Mouse (Mus musculus) CH12.LX (cell line): ENCODE data around the gene Ep400. TPM values are rescaled to one million over a fixed set of nuclear protein-coding genes. Genes with fewer than 3 reads are reported as not detected.

Source experiments
- DNase-seq: peaks from one replicate; pipeline ENCODE4 v3.0.0-alpha.2; 2013; ENCODE audit errors: extremely low read depth
- H3K27ac ChIP-seq: 2 replicates; pipeline ENCODE4 v1.5.1; 2012; ENCODE audit warnings: low read depth, mild to moderate bottlenecking, control low read depth, moderate library complexity; ENCODE audit not compliant: insufficient read depth
- H3K27me3 ChIP-seq: replicated peaks from 2 replicates; pipeline ENCODE3; 2012; ENCODE audit warnings: inconsistent platforms
- H3K36me3 ChIP-seq, 2 experiments: replicated peaks in 1 of 2; 2 replicates each; pipeline versions ENCODE3 to v1.6.1; 2012; ENCODE audit warnings: inconsistent platforms in 1 of 2, low read length in 1 of 2, mild to moderate bottlenecking in 1 of 2, mixed read lengths in 1 of 2, moderate library complexity in 1 of 2; ENCODE audit not compliant: control insufficient read depth in 1 of 2, insufficient read depth in 1 of 2
- H3K4me1 ChIP-seq, 2 experiments: 2 replicates each; pipeline ENCODE4 v1.6.1; 2012; ENCODE audit warnings: inconsistent platforms in 1 of 2, moderate library complexity in 1 of 2; ENCODE audit not compliant: insufficient read depth in 2 of 2, control insufficient read depth in 1 of 2
- H3K4me2 ChIP-seq: 2 replicates; pipeline ENCODE4 v1.6.1; 2012; ENCODE audit warnings: low read depth, mild to moderate bottlenecking, control low read depth; ENCODE audit not compliant: poor library complexity, insufficient read depth, severe bottlenecking
- H3K4me3 ChIP-seq, 3 experiments: fragments of 150-350 bp in 1 of 3; sonication (generic) in 1 of 3; replicated peaks in 1 of 3; 2 replicates each; pipeline versions ENCODE3 to v1.5.1; 2011 to 2012; ENCODE audit warnings: low read depth in 2 of 3, low read length in 2 of 3, mild to moderate bottlenecking in 2 of 3, moderate library complexity in 2 of 3, control low read depth in 1 of 3, improper control_type of control experiment in 1 of 3, inconsistent platforms in 1 of 3, mixed read lengths in 1 of 3; ENCODE audit not compliant: poor library complexity in 1 of 3
- H3K79me2 ChIP-seq: replicated peaks from 2 replicates; pipeline ENCODE4 v1.6.1; 2012; ENCODE audit warnings: mild to moderate bottlenecking, moderate library complexity; ENCODE audit not compliant: control insufficient read depth, poor library complexity, insufficient read depth, severe bottlenecking; ENCODE audit errors: extremely low read depth
- H3K9ac ChIP-seq: 2 replicates; pipeline ENCODE4 v1.6.1; 2012; ENCODE audit warnings: low read depth, mild to moderate bottlenecking, control low read depth, moderate library complexity; ENCODE audit not compliant: insufficient read depth
- H3K9me3 ChIP-seq: replicated peaks from 2 replicates; pipeline ENCODE3; 2012; ENCODE audit warnings: low read length, inconsistent platforms, mixed read lengths
- CHD1 ChIP-seq: IDR thresholded peaks from 2 replicates; pipeline ENCODE4 v1.6.1; 2012; ENCODE audit warnings: low read depth, low read length, improper control_type of control experiment, inconsistent platforms
- E2F4 ChIP-seq: IDR thresholded peaks from 2 replicates; pipeline ENCODE4 v1.6.1; 2011; ENCODE audit warnings: low read depth, low read length, improper control_type of control experiment; ENCODE audit not compliant: insufficient replicate concordance
- MAX ChIP-seq: IDR thresholded peaks from 2 replicates; pipeline ENCODE4 v1.6.1; 2011; ENCODE audit warnings: low read length, improper control_type of control experiment
- MEF2A ChIP-seq: IDR thresholded peaks from 2 replicates; pipeline ENCODE4 v1.6.1; 2014; ENCODE audit warnings: low read depth, mild to moderate bottlenecking, inconsistent platforms, low read length, improper control_type of control experiment, borderline replicate concordance
- NRF1 ChIP-seq: IDR thresholded peaks from 2 replicates; pipeline ENCODE4 v1.6.1; 2014; ENCODE audit warnings: low read depth, mild to moderate bottlenecking, inconsistent platforms, low read length, improper control_type of control experiment, moderate library complexity
- PAX5 ChIP-seq: IDR thresholded peaks from 2 replicates; pipeline ENCODE4 v1.6.1; 2012; ENCODE audit warnings: low read length, inconsistent platforms, mixed read lengths
- RAD21 ChIP-seq: IDR thresholded peaks from 2 replicates; pipeline ENCODE4 v1.6.1; 2011; ENCODE audit warnings: low read depth, mild to moderate bottlenecking, low read length, improper control_type of control experiment, moderate library complexity
- RCOR1 ChIP-seq: conservative IDR thresholded peaks from 2 replicates; pipeline ENCODE4 v1.6.1; 2012; ENCODE audit warnings: low read depth, mild to moderate bottlenecking, inconsistent platforms, low read length, improper control_type of control experiment
- TBP ChIP-seq: conservative IDR thresholded peaks from 2 replicates; pipeline ENCODE4 v1.6.1; 2011; ENCODE audit warnings: low read depth, low read length, improper control_type of control experiment
- UBTF ChIP-seq: IDR thresholded peaks from 2 replicates; pipeline ENCODE4 v1.6.1; 2012; ENCODE audit warnings: low read depth, mild to moderate bottlenecking, inconsistent platforms, low read length, improper control_type of control experiment, moderate library complexity
- USF1 ChIP-seq: IDR thresholded peaks from 2 replicates; pipeline ENCODE4 v1.6.1; 2014; ENCODE audit warnings: low read depth, mild to moderate bottlenecking, inconsistent platforms, low read length, improper control_type of control experiment
- ZKSCAN1 ChIP-seq: IDR thresholded peaks from 2 replicates; pipeline ENCODE4 v1.6.1; 2012; ENCODE audit warnings: low read depth, inconsistent platforms, low read length, improper control_type of control experiment, borderline replicate concordance
- ZMIZ1 ChIP-seq: IDR thresholded peaks from 2 replicates; pipeline ENCODE4 v1.6.1; 2012; ENCODE audit warnings: low read depth, mild to moderate bottlenecking, inconsistent platforms, low read length, improper control_type of control experiment
- ZNF384 ChIP-seq: IDR thresholded peaks from 2 replicates; pipeline ENCODE4 v1.6.1; 2012; ENCODE audit warnings: low read depth, low read length, improper control_type of control experiment, inconsistent platforms
- dilution Hi-C: fragments of 300-500 bp; cut with MboI; formaldehyde crosslinking; loops from 2 replicates; pipeline ENCODE4 v1.14.3; 2020; ENCODE audit warnings: low sequenced_read_pairs; ENCODE audit not compliant: extremely low pct_unique_long_range_greater_than_20kb, extremely low pct_ligation_motif_present
- in situ Hi-C: fragments of 300-500 bp; cut with MboI; formaldehyde crosslinking; loops from 3 replicates; pipeline ENCODE4 v1.14.3; 2019; ENCODE audit warnings: low sequenced_read_pairs, low pct_ligation_motif_present, low pct_unique_long_range_greater_than_20kb, mixed read lengths
- polyA plus RNA-seq: library from polyadenylated mRNA; unstranded; fragments of >175 nt; gene quantifications from 2 replicates; pipeline ENCODE4 v1.2.1, GENCODE M21; 2012; ENCODE audit warnings: low read depth; ENCODE audit not compliant: insufficient read length
- total RNA-seq, 2 experiments: library from RNA; depleted of rRNA; stranded (reverse); fragments of 300-350 nt in 1 of 2; fragments of >200 nt in 1 of 2; gene quantifications; 2 replicates each; pipeline ENCODE4 v1.2.3; 2012 to 2014

The Ep400 gene
- total and polyA plus RNA-seq, 3 experiments = 12.1 to 55.8 (median 28.6) TPM

- no peak overlapping the region for H3K4me2 ChIP-seq
- H3K4me3 ChIP-seq = no peak overlapping the region
- H3K9ac ChIP-seq = no peak overlapping the region
- H3K36me3 ChIP-seq = peaks cover 5 to 39% of the 10 kb centered on the region in 2 experiments
- H3K27ac ChIP-seq = no peak overlapping the region
- H3K4me1 ChIP-seq = peaks cover 12 to 41% of the 10 kb centered on the region in 2 experiments
- no peaks in the 10 kb centered on the region for H3K9me3 ChIP-seq
- TF ChIP-seq PAX5 (no peak), E2F4 (no peak)
- TF ChIP-seq, all 38 proteins: peak for 0
- H3K27me3 ChIP-seq = no peaks in the 10 kb centered on the region
- H3K79me2 ChIP-seq = 0 out of 2 replicates have a peak, but pooled peaks cover 4% of the 10 kb centered on the region
- in situ Hi-C loops = no loop called here
- no peak for DNase-seq
- dilution Hi-C loops = no loop called here
Measured at GRCm38 (mm10) chr5:110806154-110806553, 35.6 kb upstream of the Ep400 start.

GRCm38 (mm10) chr5:110804012-110804743 is 33.7 kb upstream of the Ep400 start:
- H3K79me2 ChIP-seq = 0 out of 2 replicates have a peak, but pooled peaks cover 2% of the 10 kb centered on the region
- peaks cover 19 to 58% of the 10 kb centered on the region in 2 experiments for H3K36me3 ChIP-seq
- no peak for DNase-seq
- no peak overlapping the region for H3K9ac ChIP-seq
- peaks cover 12 to 47% of the 10 kb centered on the region in 2 experiments for H3K4me1 ChIP-seq
- H3K27ac ChIP-seq = no peak overlapping the region
- dilution Hi-C loops = no loop called here
- H3K27me3 ChIP-seq = no peaks in the 10 kb centered on the region
- H3K4me3 ChIP-seq = no peak overlapping the region
- no peak overlapping the region for H3K4me2 ChIP-seq
- in situ Hi-C loops = no loop called here
- no peaks in the 10 kb centered on the region for H3K9me3 ChIP-seq
- TF ChIP-seq UBTF = no peak
- no peak for TF ChIP-seq MEF2A
- no peak for TF ChIP-seq NRF1
- TF ChIP-seq E2F4 = no peak
- no peak for TF ChIP-seq ZKSCAN1
- no peak for TF ChIP-seq RCOR1
- TF ChIP-seq RAD21 = no peak
- TF ChIP-seq ZMIZ1 = no peak
- no peak for TF ChIP-seq ZNF384
- TF ChIP-seq CHD1 = no peak
- TF ChIP-seq MAX = no peak

GRCm38 (mm10) chr5:110802809-110803208 is 32.3 kb upstream of the Ep400 start:
- peaks cover 31 to 72% of the 10 kb centered on the region in 2 experiments for H3K36me3 ChIP-seq
- no peak for DNase-seq
- H3K4me2 ChIP-seq = no peak overlapping the region
- H3K9ac ChIP-seq = no peak overlapping the region
- TF ChIP-seq TBP = no peak
- no peak for TF ChIP-seq USF1
- no peaks in the 10 kb centered on the region for H3K79me2 ChIP-seq
- no peak overlapping the region for H3K27ac ChIP-seq
- H3K4me1 ChIP-seq = peaks cover 13 to 41% of the 10 kb centered on the region in 2 experiments
- H3K9me3 ChIP-seq = no peaks in the 10 kb centered on the region
- no peak overlapping the region for H3K4me3 ChIP-seq
- dilution Hi-C loops = no loop called here
- in situ Hi-C loops = no loop called here
- H3K27me3 ChIP-seq = no peaks in the 10 kb centered on the region
